ENCODE assay signal across 8 mouse cellular contexts in the genomic region with DNA sequence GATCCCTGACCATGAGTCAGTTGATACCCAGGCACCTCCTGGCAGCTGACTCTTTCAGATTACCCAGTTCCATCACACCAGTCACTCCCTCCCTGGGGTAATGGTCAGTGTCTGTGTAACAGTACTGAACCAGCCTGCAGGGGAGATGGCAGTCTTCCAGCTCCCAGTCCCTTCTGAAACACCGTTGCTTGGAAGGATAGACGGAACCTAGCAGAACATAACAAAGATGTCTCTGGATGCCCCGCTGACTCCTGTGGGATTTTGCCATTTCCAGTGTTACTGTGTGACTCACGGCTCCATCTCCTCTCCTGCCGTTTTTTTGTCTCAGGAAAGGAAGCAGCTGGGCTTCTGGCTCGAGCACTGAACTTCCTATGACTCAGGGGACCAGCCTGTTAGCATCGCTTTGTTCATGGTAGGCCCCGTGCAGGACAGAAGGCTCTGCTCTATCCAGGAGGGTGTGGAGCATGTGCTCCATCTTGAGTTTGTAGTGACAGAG.
DNase-seq lines count a peak whose midpoint lies in the region; ATAC-seq and TF ChIP-seq lines count a peak whose summit lies in the region.

No protein-coding gene starts in this region.

- intact Hi-C loops in left cerebral cortex, postnatal 36 days (cut with DNase I) = no loop called here

- peak; percentile 99 for ATAC-seq in lung, postnatal 0 days
- no peak for ATAC-seq in erythroblast, adult 5-6 weeks (replicated peaks; ENCODE audit: low FRiP score, poor library complexity, severe bottlenecking)

- H3K4me1 ChIP-seq in kidney, adult 2 months (ENCODE audit: control insufficient read depth, insufficient read depth, low read length) = no peaks in the 10 kb centered on the region
- H3K4me1 ChIP-seq in lung, postnatal 0 days (ENCODE audit: insufficient read depth, low read depth, low read length) = no peaks in the 10 kb centered on the region

- TF ChIP-seq EP300 in lung, postnatal 0 days (IDR thresholded peaks at IDR 0.05) = peak; percentile 68; the same call in 1 of the 2 replicates

- DNase-seq in left cerebral cortex, adult 18-20 months (ENCODE audit: low spot score in 2 of 2) = peak; percentile 17 to 25
- DNase-seq in left cerebral cortex, postnatal 36 days (ENCODE audit: low spot score in 2 of 2) = no peak
- peak; percentile 96 for DNase-seq in brain, adult 2 months (ENCODE audit: low read depth, low spot score)
- peak; percentile 21 for DNase-seq in gastrocnemius, postnatal 10 days
- peak; percentile 52 for DNase-seq in kidney, adult 2 months
- DNase-seq in lung, postnatal 0 days (ENCODE audit: low spot score) = peak; percentile 90
- no peak for DNase-seq in spleen, postnatal 14 days (ENCODE audit: low spot score in 2 of 2)

- 23% methylated on average over 8 of the region's 8 CpGs for WGBS in kidney, adult 2 months
- 26% methylated on average over 8 of the region's 8 CpGs for WGBS in lung, postnatal 0 days

- TF ChIP-seq POLR2A in kidney, adult 2 months (IDR thresholded peaks at IDR 0.05; ENCODE audit: low read depth, low read length) = no peak

- H3K9me3 ChIP-seq in lung, postnatal 0 days (ENCODE audit: low read length) = no peaks in the 10 kb centered on the region

- H3K36me3 ChIP-seq in kidney, adult 2 months (ENCODE audit: control insufficient read depth, insufficient read depth, low read length) = no peaks in the 10 kb centered on the region
- H3K36me3 ChIP-seq in lung, postnatal 0 days (ENCODE audit: insufficient read depth, low read length) = no peaks in the 10 kb centered on the region

- no peak for TF ChIP-seq CTCF in kidney, adult 2 months (conservative IDR thresholded peaks at IDR 0.05; ENCODE audit: insufficient read depth, insufficient read length, low read depth, low read length)
- TF ChIP-seq CTCF in lung, postnatal 0 days (IDR thresholded peaks at IDR 0.05) = no peak

- no peak overlapping the region for H3K27ac ChIP-seq in kidney, adult 2 months (ENCODE audit: insufficient read depth, low read depth, low read length)
- 0 out of 2 replicates have a peak overlapping the region, but pooled peaks have one; percentile 26 for H3K27ac ChIP-seq in lung, postnatal 0 days (ENCODE audit: low read length)

- H3K9ac ChIP-seq in lung, postnatal 0 days (replicated peaks; ENCODE audit: low read depth) = no peak overlapping the region

- no peaks in the 10 kb centered on the region for H3K27me3 ChIP-seq in kidney, adult 2 months (replicated peaks; ENCODE audit: control insufficient read depth, insufficient read depth, low read length)
- no peaks in the 10 kb centered on the region for H3K27me3 ChIP-seq in lung, postnatal 0 days (replicated peaks; ENCODE audit: insufficient read depth, low read length)

- H3K4me2 ChIP-seq in lung, postnatal 0 days (replicated peaks; ENCODE audit: low read depth, low read length) = no peak overlapping the region

- H3K4me3 ChIP-seq in kidney, adult 2 months (ENCODE audit: insufficient read depth, low read depth, low read length) = no peak overlapping the region
- no peak overlapping the region for H3K4me3 ChIP-seq in lung, postnatal 0 days (ENCODE audit: low read depth, low read length)

Comparison
In these comparisons a context has a peak if more than half of its experiments do, and no peak if none do; other contexts are left out.
1. DNase-seq: peak in left cerebral cortex, adult 18-20 months (2 of 2), brain, adult 2 months (single experiment), gastrocnemius, postnatal 10 days (single experiment), kidney, adult 2 months (single experiment) and lung, postnatal 0 days (single experiment); none in left cerebral cortex, postnatal 36 days (0 of 2) and spleen, postnatal 14 days (0 of 2).